Mouse (Mus musculus) c-Kit-positive CD71-positive TER-119-positive erythroid progenitor cells, embryonic 14.5 days (primary cell): Measurements from ENCODE around the gene Olfr610.
"Not testable (repeated sequence)": the region's sequence is repeated elsewhere in the genome, so short reads cannot be mapped to it uniquely, and the experiment has no call there.

Experiments
- DNase-seq: peaks from one replicate; pipeline ENCODE4 v3.0.0-alpha.2; 2013; ENCODE audit warnings: low spot score

The Olfr610 gene

DNA sequence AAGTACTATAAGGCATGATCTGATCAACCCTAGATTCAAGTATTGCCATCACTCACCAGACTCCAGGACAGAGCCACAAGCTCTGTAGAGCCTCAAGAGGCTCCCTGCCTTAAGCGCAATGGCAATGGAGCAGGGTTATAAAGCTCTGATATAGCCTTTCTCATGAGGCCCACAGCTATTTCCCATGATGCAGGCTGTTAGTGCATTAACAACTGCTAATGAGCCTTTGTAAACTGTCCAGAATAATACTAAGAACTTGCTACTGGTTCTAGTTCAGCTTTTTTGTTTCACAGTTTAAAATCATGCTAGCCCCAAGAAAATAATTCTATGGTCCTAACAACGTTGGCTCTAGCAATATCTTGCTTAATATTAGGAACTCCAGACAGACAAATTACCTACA is at the start of gene Olfr610:
Gene Olfr610, minus strand, starts transcription at position 101 of the 400 bp plus-strand sequence.
- no peak for DNase-seq

DNA sequence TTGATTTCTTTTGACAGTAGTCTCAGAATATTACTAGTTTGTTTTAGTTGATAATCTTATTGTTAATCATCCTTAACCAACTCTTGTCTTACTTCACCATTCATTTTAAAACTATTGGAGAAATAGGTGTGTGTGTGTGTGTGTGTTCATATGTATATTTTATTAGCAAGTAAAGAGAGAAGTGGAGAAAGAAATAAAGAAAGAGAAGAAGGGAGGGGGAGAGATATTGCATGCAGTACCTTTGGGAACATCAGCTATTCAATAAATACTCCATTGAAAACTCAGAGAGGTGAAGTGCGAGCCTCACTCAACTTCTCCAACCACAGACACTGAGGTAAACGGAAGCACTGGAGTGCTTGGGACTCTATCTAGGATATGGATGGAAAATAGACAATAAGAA is 43.9 kb upstream of the Olfr610 start, which contains the start of gene Olfr615:
Gene Olfr615, plus strand, starts transcription at position 301 of the 400 bp plus-strand sequence.
- no peak for DNase-seq

GRCm38 (mm10) chr7:103547774-103548173 is 35.9 kb upstream of the Olfr610 start, which contains the start of gene Olfr613:
TSS of gene Olfr613 (plus strand) at chr7:103548074.
- no peak for DNase-seq

DNA sequence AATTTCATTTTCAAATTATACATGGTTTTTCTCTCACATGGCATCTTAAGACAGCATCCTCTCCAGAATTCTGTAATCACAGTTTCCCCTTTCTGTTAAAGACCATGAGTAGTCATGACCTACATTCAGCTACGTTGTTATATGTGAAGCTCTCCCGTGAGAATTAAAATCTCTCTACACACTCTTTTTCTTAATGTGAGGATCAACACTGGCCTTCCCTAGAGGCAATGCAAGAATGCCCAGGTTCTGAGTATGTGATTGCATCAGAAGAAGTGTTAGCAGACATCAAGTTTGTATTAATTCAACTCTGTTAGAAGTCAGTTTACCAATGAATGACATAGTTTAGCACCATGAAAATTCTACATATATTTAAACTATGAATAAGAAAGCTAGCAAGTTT is 30.7 kb upstream of the Olfr610 start, which contains the start of gene Olfr612:
Gene Olfr612, minus strand, starts transcription at position 101 of the 400 bp plus-strand sequence.
- not testable (repeated sequence) for DNase-seq

- DNase-seq: not testable (repeated sequence)
These were observed 8.8 kb upstream of the Olfr610 start, which contains the start of gene Olfr611 for GRCm38 (mm10) chr7:103520746-103521145. TSS of gene Olfr611 (minus strand) at chr7:103520846.

DNA sequence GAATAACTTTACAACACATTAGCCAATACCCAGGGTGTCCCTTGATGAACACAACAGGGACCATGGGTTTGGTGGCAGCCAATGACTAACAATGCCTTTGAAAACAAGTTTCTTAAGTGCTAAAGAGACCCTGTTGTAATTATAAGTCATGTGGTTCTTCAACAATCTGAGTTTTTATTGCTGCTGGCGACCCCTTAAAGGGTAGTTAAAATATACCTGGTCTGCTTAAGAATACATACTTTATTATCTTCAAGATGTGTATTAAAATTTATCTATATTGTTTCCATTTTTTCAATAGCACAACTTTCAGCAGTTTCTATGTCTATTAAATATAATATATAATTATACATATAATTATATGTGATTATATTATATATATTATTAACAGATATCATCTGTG is 14.0 kb downstream of the Olfr610 start, which contains the start of gene Olfr609:
Gene Olfr609, minus strand, starts transcription at position 101 of the 400 bp plus-strand sequence.
- DNase-seq: no peak

GRCm38 (mm10) chr7:103477106-103477505 is 34.8 kb downstream of the Olfr610 start:
- not testable (repeated sequence) for DNase-seq

DNA sequence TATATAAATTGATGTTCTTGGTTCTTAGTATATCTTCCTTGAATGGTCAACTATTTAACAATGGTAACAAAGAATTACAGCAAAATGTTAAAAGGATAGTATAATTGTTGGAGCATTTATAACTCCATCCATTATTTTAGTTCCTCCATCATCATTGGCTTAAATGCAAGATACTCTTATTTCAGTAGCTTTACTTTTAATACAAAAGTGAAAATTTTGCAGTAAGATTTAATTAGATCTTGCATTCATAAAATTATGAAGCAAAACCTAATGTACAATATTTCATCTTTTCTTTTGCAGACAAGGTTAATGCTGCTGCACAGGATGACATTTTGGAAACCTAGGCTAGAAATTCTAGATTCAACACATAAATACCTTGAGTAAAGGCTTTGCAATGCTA is 42.3 kb downstream of the Olfr610 start, which contains the start of gene Olfr608:
Gene Olfr608, plus strand, starts transcription at position 301 of the 400 bp plus-strand sequence.
- no peak for DNase-seq

DNA sequence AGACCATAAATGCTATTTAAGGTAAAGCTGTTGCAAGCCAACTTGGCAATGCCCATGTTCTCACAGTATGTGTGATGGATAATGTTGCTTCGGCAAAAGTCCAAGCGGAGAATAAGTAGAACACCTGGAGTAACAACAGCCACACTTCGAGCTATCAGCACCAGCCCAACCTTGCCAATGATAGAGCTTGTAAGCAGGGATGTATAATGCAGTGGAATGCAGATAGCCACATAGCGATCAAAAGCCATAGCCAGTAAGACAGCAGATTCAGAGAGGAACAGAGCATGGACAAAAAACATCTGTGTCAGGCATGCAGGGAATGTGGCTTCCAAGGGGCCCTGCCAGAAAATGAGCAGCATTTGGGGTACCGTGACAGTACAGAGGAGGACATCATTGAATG is 51.3 kb downstream of the Olfr610 start:
- no peak for DNase-seq
